ENCODE assay signal across 10 mouse cellular contexts in the genomic region with DNA sequence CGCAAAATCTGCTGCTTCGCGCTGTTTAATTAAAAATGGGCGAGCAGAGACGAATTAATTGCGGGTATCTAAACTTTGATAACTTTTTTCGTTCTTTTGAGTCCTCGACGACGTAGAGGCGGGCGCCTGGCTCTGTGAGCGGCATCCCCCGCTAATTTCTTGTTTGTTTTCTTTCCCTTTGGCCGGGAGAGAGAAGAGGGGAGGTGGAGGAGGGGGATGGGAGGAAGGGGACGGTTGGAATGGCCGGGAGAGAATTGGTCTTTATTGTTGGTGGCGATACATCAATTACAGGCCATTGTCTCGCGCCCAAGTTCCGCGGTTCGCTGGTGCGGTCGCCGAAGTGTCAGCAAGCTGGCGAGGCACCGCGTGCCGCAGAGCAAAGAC. TPM values are rescaled to one million over a fixed set of nuclear protein-coding genes. Genes with fewer than 3 reads are reported as not detected.
DNase-seq lines count a peak whose midpoint lies in the region; ATAC-seq lines count a peak whose summit lies in the region.
"Had no signal": no experiment of that assay in that cellular context is flagged by ENCODE, and none has a peak within 500 bp of the region (broad histone marks: within the 10 kb centered on the region; RNA-seq: fewer than 3 reads in every experiment).

No protein-coding gene starts in this region.

- H3K4me2 ChIP-seq in intestine, embryonic 14.5 days (ENCODE audit: low read length): peak overlapping the region; percentile 85
- peak overlapping the region; percentile 83 for H3K4me2 ChIP-seq in midbrain, embryonic 12.5 days (replicated peaks)

- 1% methylated on average over 30 of the region's 30 CpGs for WGBS in intestine, embryonic 14.5 days
- WGBS in midbrain, embryonic 12.5 days: under 1% methylated on average over 30 of the region's 30 CpGs

- peak; percentile 36 to 41 for DNase-seq in cerebellum, postnatal 14 days
- no peak for DNase-seq in cerebellum, postnatal 36 days
- DNase-seq in embryo, embryonic 11 days: peak; percentile 78
- no peak for DNase-seq in intestine, embryonic 14.5 days (ENCODE audit: low spot score)
- no peak for DNase-seq in urinary bladder, postnatal 10 days (ENCODE audit: low spot score)
- no peak for DNase-seq in adrenal gland, adult 2 months
- no peak for DNase-seq in cerebellum, adult 9-10 months
- DNase-seq: adrenal gland, postnatal 14 days had no signal

- H3K27ac ChIP-seq in intestine, embryonic 14.5 days (ENCODE audit: low read depth): no peak overlapping the region
- H3K27ac ChIP-seq in midbrain, embryonic 12.5 days (replicated peaks): peak overlapping the region; percentile 94; the same call in 1 of the 2 replicates

- H3K4me3 ChIP-seq in intestine, embryonic 14.5 days (ENCODE audit: low read depth, low read length): 0 out of 2 replicates have a peak overlapping the region, but pooled peaks have one; percentile 57
- peak overlapping the region; percentile 79 for H3K4me3 ChIP-seq in midbrain, embryonic 12.5 days

- H3K9ac ChIP-seq in intestine, embryonic 14.5 days (ENCODE audit: low read length): no peak overlapping the region
- peak overlapping the region; percentile 94 for H3K9ac ChIP-seq in midbrain, embryonic 12.5 days (replicated peaks)

- H3K27me3 ChIP-seq in intestine, embryonic 14.5 days (replicated peaks; ENCODE audit: control insufficient read depth, insufficient read depth, low read length): peaks cover 90% of the 10 kb centered on the region
- H3K27me3 ChIP-seq in midbrain, embryonic 12.5 days: peaks cover 57% of the 10 kb centered on the region

- no peak for ATAC-seq in intestine, embryonic 14.5 days (replicated peaks; ENCODE audit: low FRiP score, low TSS enrichment, low read depth)
- ATAC-seq in midbrain, embryonic 12.5 days (ENCODE audit: low FRiP score, low read depth): no peak

- peaks cover 3% of the 10 kb centered on the region; the same call in 1 of the 2 replicates for H3K4me1 ChIP-seq in intestine, embryonic 14.5 days (replicated peaks; ENCODE audit: control insufficient read depth, insufficient read depth, low read length)
- H3K4me1 ChIP-seq in midbrain, embryonic 12.5 days: peaks cover 42% of the 10 kb centered on the region

- H3K36me3 ChIP-seq in intestine, embryonic 14.5 days (ENCODE audit: control insufficient read depth, insufficient read depth, low read length): no peaks in the 10 kb centered on the region
- H3K36me3 ChIP-seq in midbrain, embryonic 12.5 days: no peaks in the 10 kb centered on the region

- no peaks in the 10 kb centered on the region for H3K9me3 ChIP-seq in intestine, embryonic 14.5 days (ENCODE audit: control insufficient read depth, low read length)
- no peaks in the 10 kb centered on the region for H3K9me3 ChIP-seq in midbrain, embryonic 12.5 days

RNA-seq across cellular contexts. Expression of gene Sall1, which starts 1.2 kb away (rescaled TPM):
- 2.8 and 3.3 TPM in 2 replicates for polyA plus RNA-seq in intestine, embryonic 14.5 days (2014; fragmentation: Nextera tagmentation; extraction: Ambion mirVana)
- polyA plus RNA-seq in midbrain, embryonic 12.5 days (2016; fragmentation: Nextera tagmentation; extraction: Ambion mirVana): 13.4 and 16.2 TPM in 2 replicates
- total RNA-seq in adrenal gland, adult 2 months (2021): under 1 TPM in 1 of 2 experiments, not detected in 1; 0.17 TPM
- 0.02 TPM in 1 of 2 replicates, not detected in the other for polyA plus RNA-seq in adrenal gland, adult 2 months (2012; rRNA removed)
- total RNA-seq: granulocyte monocyte progenitor cell, adult 5-6 weeks had no signal

Comparison
In these comparisons a context has a peak if more than half of its experiments do, and no peak if none do; other contexts are left out.
1. DNase-seq: peak in cerebellum, postnatal 14 days (2 of 2) and embryo, embryonic 11 days (single experiment); none in cerebellum, postnatal 36 days (0 of 2), intestine, embryonic 14.5 days (single experiment), urinary bladder, postnatal 10 days (single experiment), adrenal gland, adult 2 months (single experiment) and cerebellum, adult 9-10 months (single experiment).